Mouse (Mus musculus) left cerebral cortex, postnatal 25 days (tissue): Measurements from ENCODE around the gene Kcnj8. TPM values are rescaled to one million over a fixed set of nuclear protein-coding genes. Genes with fewer than 3 reads are reported as not detected.
A peak's percentile ranks its signal among the peaks of the same experiment; 100 is the strongest.
"Not testable (repeated sequence)": the region's sequence is repeated elsewhere in the genome, so short reads cannot be mapped to it uniquely, and the experiment has no call there.

Source experiments
- DNase-seq, 2 experiments: peaks; one replicate each; pipeline ENCODE4 v3.0.0; 2022; ENCODE audit warnings: low spot score in 2 of 2, mixed read lengths in 1 of 2
- intact Hi-C: fragments of 180-260 bp; cut with DNase I; formaldehyde crosslinking; loops from one replicate; pipeline ENCODE4 v1.15.1; 2025
- total RNA-seq, 2 experiments: library from RNA; stranded (reverse); gene quantifications; 2 replicates each; pipeline ENCODE4 v1.2.3; 2021

Kcnj8 gene
- total RNA-seq, 2 experiments from 2014 or later: 2.0 to 3.0 TPM

- DNase-seq: no peak
- intact Hi-C loops: loop anchor here (2.0 to 5.0 kb wide), 3 partner anchors 42 to 1032 kb away; no protein-coding TSS in a partner anchor
Measured at GRCm38 (mm10) chr6:142519110-142519509, 52.3 kb downstream of the Kcnj8 start.

GRCm38 (mm10) chr6:142515379-142515778, 56.0 kb downstream of the Kcnj8 start:
- not testable (repeated sequence) for DNase-seq
- intact Hi-C loops: loop anchor here (5.0 kb wide), 2 partner anchors 153 to 1028 kb away; no protein-coding TSS in a partner anchor

GRCm38 (mm10) chr6:142514912-142515311, 56.5 kb downstream of the Kcnj8 start:
- intact Hi-C loops: loop anchor here (5.0 kb wide), 2 partner anchors 153 to 1028 kb away; no protein-coding TSS in a partner anchor

More at GRCm38 (mm10) chr6:142514912-142515311, 56.5 kb downstream of the Kcnj8 start:
- DNase-seq: peak; percentile 71 to 91

Other genes starting within 250 kb of the Kcnj8 start
- under 1 TPM in 1 of 2 experiments, not detected in 1; 0.16 TPM for gene Slco1a5, start 248.6 kb downstream of the Kcnj8 start, total RNA-seq
- 10 to 100 TPM; 13.6 to 15.1 TPM for gene Pyroxd1, start 226.0 kb downstream of the Kcnj8 start, total RNA-seq
- gene Recql, start 184.5 kb downstream of the Kcnj8 start, total RNA-seq: 10 to 100 TPM; 19.9 to 20.2 TPM
- gene Golt1b, start 184.4 kb downstream of the Kcnj8 start, total RNA-seq: 10 to 100 TPM; 33.5 to 34.8 TPM
- gene Spx, start 158.2 kb downstream of the Kcnj8 start, total RNA-seq: 1 to 10 TPM; 1.6 to 2.6 TPM
- gene Gys2, start 98.5 kb downstream of the Kcnj8 start, total RNA-seq: not detected
- 100 to 1,000 TPM; 832 to 838 TPM for gene Ldhb, start 63.7 kb downstream of the Kcnj8 start, total RNA-seq
- gene Abcc9, start 130.7 kb upstream of the Kcnj8 start, total RNA-seq: 1 to 10 TPM; 3.6 to 4.4 TPM
- 100 to 1,000 TPM; 115 to 120 TPM for gene Cmas, start 185.1 kb upstream of the Kcnj8 start, total RNA-seq
- under 1 TPM in 1 of 2 experiments, not detected in 1; 0.21 TPM for gene Sult6b2, start 232.9 kb upstream of the Kcnj8 start, total RNA-seq